Mouse (Mus musculus) liver, embryonic 11.5 days (tissue): Measurements from ENCODE around the gene Gga2. TPM values are rescaled to one million over a fixed set of nuclear protein-coding genes. Genes with fewer than 3 reads are reported as not detected.

Experiments used
- ATAC-seq: fragments of 200-750 bp; cut with Nextera tagmentation; replicated peaks from 2 replicates; pipeline ENCODE4 v1.8.0; 2017; ENCODE audit warnings: moderate number of reproducible peaks, mild to moderate bottlenecking, moderate TSS enrichment, moderate library complexity; ENCODE audit not compliant: low FRiP score
- DNase-seq: peaks from one replicate; pipeline ENCODE4 v3.0.0-alpha.2; 2017; ENCODE audit warnings: low spot score
- H3K27ac ChIP-seq: fragments of 300-500 bp; sonication (generic); 2 replicates; pipeline ENCODE4 v1.5.1; 2014; ENCODE audit warnings: mild to moderate bottlenecking, low read depth, low read length, control low read depth
- H3K27me3 ChIP-seq: fragments of 300-500 bp; sonication (generic); replicated peaks from 2 replicates; pipeline ENCODE4 v1.6.1; 2014; ENCODE audit warnings: low read length, mixed read lengths; ENCODE audit not compliant: control insufficient read depth, insufficient read depth
- H3K36me3 ChIP-seq: fragments of 300-500 bp; sonication (generic); 2 replicates; pipeline ENCODE4 v1.6.1; 2014; ENCODE audit warnings: mild to moderate bottlenecking, low read length, moderate library complexity, mixed read lengths; ENCODE audit not compliant: control insufficient read depth, insufficient read depth
- H3K4me1 ChIP-seq: fragments of 300-500 bp; sonication (generic); replicated peaks from 2 replicates; pipeline ENCODE4 v1.6.1; 2014; ENCODE audit warnings: low read length, mixed read lengths; ENCODE audit not compliant: control insufficient read depth, insufficient read depth
- H3K4me2 ChIP-seq: fragments of 300-500 bp; sonication (generic); 2 replicates; pipeline ENCODE4 v1.6.1; 2014; ENCODE audit warnings: mild to moderate bottlenecking, control low read depth, moderate library complexity
- H3K4me3 ChIP-seq: fragments of 300-500 bp; sonication (generic); 2 replicates; pipeline ENCODE4 v1.5.1; 2014; ENCODE audit warnings: low read depth, low read length, control low read depth
- H3K9ac ChIP-seq: fragments of 300-500 bp; sonication (generic); 2 replicates; pipeline ENCODE4 v1.6.1; 2014; ENCODE audit warnings: low read depth, low read length, control low read depth
- H3K9me3 ChIP-seq: fragments of 300-500 bp; sonication (generic); 2 replicates; pipeline ENCODE4 v1.6.1; 2016; ENCODE audit warnings: low read length, inconsistent platforms, mixed read lengths; ENCODE audit not compliant: control insufficient read depth
- WGBS: fragments of 180-500 bp; shearing (Covaris S2); extraction: QIAGEN DNeasy Blood & Tissue Kit; methylation state at CpG from one replicate; pipeline ENCODE4 v1.1.7; 2014; 5-methylcytosine and 5-hydroxymethylcytosine counted together
- polyA plus RNA-seq: library from polyadenylated mRNA; unstranded; fragments of >200 nt; fragmentation: Nextera tagmentation; extraction: Ambion mirVana; gene quantifications from 2 replicates; pipeline ENCODE4 v1.2.1, GENCODE M21; 2014

Gene Gga2
- polyA plus RNA-seq, 1 experiment from 2014 or later, result 69.4 TPM

DNA sequence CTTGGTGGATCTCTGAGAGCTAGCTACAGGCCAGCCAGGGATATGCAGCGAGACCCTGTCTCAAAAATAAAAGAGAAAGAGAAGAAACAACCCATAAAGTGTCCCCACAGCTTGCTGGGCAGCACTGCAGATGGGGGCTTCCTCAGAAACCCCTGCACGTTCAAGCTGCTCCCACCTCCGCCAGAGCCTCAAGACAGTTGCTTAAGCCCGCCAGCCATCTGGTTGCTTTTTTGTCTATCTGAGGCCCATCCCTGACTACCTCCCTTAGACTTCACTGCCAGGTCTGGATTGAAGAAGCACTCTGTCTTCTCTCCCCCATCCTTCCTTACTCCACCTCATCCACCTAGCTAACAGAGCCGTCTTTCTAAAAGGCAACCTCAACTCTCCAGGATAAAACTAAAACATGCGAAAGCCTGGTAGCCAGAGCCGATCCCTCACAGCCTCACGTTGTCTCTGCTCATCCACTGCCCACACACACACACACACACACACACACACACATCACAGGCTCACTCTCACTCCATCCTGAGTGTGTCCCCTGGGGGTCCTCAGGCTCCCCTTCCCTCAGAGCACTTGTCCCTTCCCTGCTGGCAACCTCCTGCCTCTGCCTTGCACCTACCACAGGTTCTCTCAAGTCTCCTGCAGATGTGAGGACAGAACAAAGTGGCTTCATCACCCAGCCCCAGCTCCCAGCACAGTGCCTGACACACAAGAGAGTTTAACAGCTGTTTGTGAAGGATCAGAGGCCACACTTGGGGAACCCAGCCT lies 82.7 kb downstream of the Gga2 start:
- 87% methylated on average over 8 of the region's 8 CpGs for WGBS
- ATAC-seq (no peak), DNase-seq (no peak)
- H3K27me3 ChIP-seq, result no peaks in the 10 kb centered on the region
- H3K4me3 ChIP-seq, result no peak overlapping the region
- H3K9me3 ChIP-seq, result no peaks in the 10 kb centered on the region
- 0 out of 2 replicates have a peak, but pooled peaks cover 2% of the 10 kb centered on the region for H3K4me1 ChIP-seq
- peaks cover 6% of the 10 kb centered on the region for H3K36me3 ChIP-seq
- no peak overlapping the region for H3K9ac ChIP-seq
- H3K27ac ChIP-seq, result no peak overlapping the region
- H3K4me2 ChIP-seq, result no peak overlapping the region

DNA sequence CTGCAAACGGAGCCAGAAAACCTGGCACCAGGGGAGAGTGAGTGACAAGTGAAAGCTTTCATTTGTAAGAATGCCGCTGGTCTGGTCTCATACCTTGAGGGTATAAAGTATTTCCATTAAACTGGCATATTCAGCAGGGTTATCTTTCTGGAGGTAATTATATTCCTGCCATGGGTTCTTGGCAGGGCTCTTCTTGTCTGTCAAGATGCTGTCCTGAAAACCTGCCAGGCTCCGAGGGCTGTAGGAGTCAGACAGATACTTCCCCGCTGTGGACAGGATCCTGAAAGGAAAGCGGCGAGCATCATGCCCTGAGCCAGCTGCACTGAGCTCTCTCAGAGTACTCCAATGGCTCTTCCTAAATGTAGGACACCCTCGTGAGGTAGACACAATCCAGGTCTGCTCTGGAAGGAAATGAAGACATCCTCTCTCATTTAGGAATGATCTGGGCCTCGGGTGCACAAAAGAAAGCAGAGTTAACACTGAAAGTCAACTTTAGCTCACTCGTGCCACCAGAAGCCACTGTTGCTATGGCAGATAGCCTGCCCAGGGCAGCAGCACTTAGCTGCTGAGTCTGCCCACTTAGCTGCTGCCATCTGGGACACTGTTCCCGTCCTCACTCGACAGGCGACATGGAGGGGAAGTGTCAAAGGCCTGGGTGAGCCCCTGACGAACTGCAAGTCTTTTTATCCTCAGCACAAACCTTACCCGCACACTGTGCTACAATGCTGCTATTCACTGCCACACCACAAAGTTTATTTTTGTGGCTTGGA lies 84.0 kb downstream of the Gga2 start:
- peaks cover 2% of the 10 kb centered on the region; the same call in 1 of the 2 replicates for H3K36me3 ChIP-seq
- ATAC-seq (no peak), DNase-seq (no peak)
- no peak overlapping the region for H3K4me3 ChIP-seq
- H3K27ac ChIP-seq, result no peak overlapping the region
- no peak overlapping the region for H3K4me2 ChIP-seq
- H3K27me3 ChIP-seq, result no peaks in the 10 kb centered on the region
- WGBS, result 74% methylated on average over 14 of the region's 14 CpGs
- no peaks in the 10 kb centered on the region for H3K9me3 ChIP-seq
- 0 out of 2 replicates have a peak, but pooled peaks cover 2% of the 10 kb centered on the region for H3K4me1 ChIP-seq
- no peak overlapping the region for H3K9ac ChIP-seq

Other genes with a start within 250 kb of the Gga2 start
- gene Scnn1b, start 156.2 kb downstream of the Gga2 start, polyA plus RNA-seq, result 0.08 TPM in 1 of 2 replicates, not detected in the other
- gene Cog7, start 39.5 kb downstream of the Gga2 start, polyA plus RNA-seq, result 20.7 and 21.6 TPM in 2 replicates
- 59.7 and 64.9 TPM in 2 replicates for gene Ubfd1, start 46.0 kb upstream of the Gga2 start, polyA plus RNA-seq
- gene Ears2, start 46.0 kb upstream of the Gga2 start, polyA plus RNA-seq, result 16.1 and 18.0 TPM in 2 replicates
- gene Ndufab1, start 80.7 kb upstream of the Gga2 start, polyA plus RNA-seq, result 811 and 834 TPM in 2 replicates
- gene Palb2, start 111.8 kb upstream of the Gga2 start, polyA plus RNA-seq, result 27.8 and 28.9 TPM in 2 replicates
- gene Dctn5, start 111.8 kb upstream of the Gga2 start, polyA plus RNA-seq, result 90.1 and 95.4 TPM in 2 replicates
- gene Plk1, start 138.2 kb upstream of the Gga2 start, polyA plus RNA-seq, result 177 and 180 TPM in 2 replicates
- gene Ern2, start 165.0 kb upstream of the Gga2 start, polyA plus RNA-seq, result not detected in 2 replicates
- gene Chp2, start 198.3 kb upstream of the Gga2 start, polyA plus RNA-seq, result 0.12 TPM in 1 of 2 replicates, not detected in the other